24 mouse cellular contexts compared by ENCODE assay signal in genomic region chr16:69515122-69515521, GRCm38 (mm10).
"Had no signal": no experiment of that assay in that cellular context is flagged by ENCODE, and none has a peak within 500 bp of the region (broad histone marks: within the 10 kb centered on the region; RNA-seq: fewer than 3 reads in every experiment).

No protein-coding gene starts in this region.

- H3K27me3 ChIP-seq: embryonic facial prominence, embryonic 12.5 days; embryonic facial prominence, embryonic 13.5 days; embryonic facial prominence, embryonic 15.5 days; forebrain, embryonic 12.5 days; forebrain, embryonic 13.5 days; forebrain, embryonic 15.5 days had no signal

- H3K27ac ChIP-seq: embryonic facial prominence, embryonic 10.5 days; embryonic facial prominence, embryonic 12.5 days; embryonic facial prominence, embryonic 13.5 days; embryonic facial prominence, embryonic 15.5 days; forebrain, embryonic 10.5 days; forebrain, embryonic 12.5 days; forebrain, embryonic 13.5 days; forebrain, embryonic 15.5 days; gastrocnemius, adult 2 months; heart, adult 2 months; heart, embryonic 10.5 days had no signal

- H3K36me3 ChIP-seq: embryonic facial prominence, embryonic 10.5 days; embryonic facial prominence, embryonic 12.5 days; embryonic facial prominence, embryonic 13.5 days; embryonic facial prominence, embryonic 15.5 days; forebrain, embryonic 10.5 days; forebrain, embryonic 12.5 days; forebrain, embryonic 15.5 days; heart, embryonic 10.5 days had no signal

- DNase-seq: cerebellum, adult 9-11 months; cerebellum, postnatal 10 days; cerebellum, postnatal 14 days; cerebellum, postnatal 25 days; embryo, embryonic 11 days; forebrain, postnatal 0 days; gastrocnemius, adult 2 months; gastrocnemius, postnatal 10 days; gastrocnemius, postnatal 14 days; gastrocnemius, postnatal 25 days; gastrocnemius, postnatal 36 days; heart, adult 11 months; heart, adult 18-20 months; heart, adult 2 months had no signal

- H3K4me3 ChIP-seq: embryonic facial prominence, embryonic 10.5 days; embryonic facial prominence, embryonic 12.5 days; embryonic facial prominence, embryonic 13.5 days; embryonic facial prominence, embryonic 15.5 days; erythroblast, embryonic 14.5 days; forebrain, embryonic 10.5 days; forebrain, embryonic 12.5 days; forebrain, embryonic 13.5 days; forebrain, embryonic 15.5 days; gastrocnemius, adult 2 months; heart, adult 2 months; heart, embryonic 10.5 days had no signal

- H3K9ac ChIP-seq: embryonic facial prominence, embryonic 12.5 days; embryonic facial prominence, embryonic 13.5 days; embryonic facial prominence, embryonic 15.5 days; forebrain, embryonic 12.5 days; forebrain, embryonic 13.5 days; forebrain, embryonic 15.5 days; forebrain, postnatal 0 days had no signal

- H3K4me1 ChIP-seq: embryonic facial prominence, embryonic 10.5 days; embryonic facial prominence, embryonic 12.5 days; embryonic facial prominence, embryonic 13.5 days; embryonic facial prominence, embryonic 15.5 days; forebrain, embryonic 10.5 days; forebrain, embryonic 12.5 days; forebrain, embryonic 13.5 days; forebrain, embryonic 15.5 days; heart, embryonic 10.5 days had no signal

- H3K9me3 ChIP-seq: embryonic facial prominence, embryonic 10.5 days; embryonic facial prominence, embryonic 12.5 days; embryonic facial prominence, embryonic 13.5 days; embryonic facial prominence, embryonic 15.5 days; forebrain, embryonic 10.5 days; forebrain, embryonic 12.5 days; forebrain, embryonic 13.5 days; forebrain, embryonic 15.5 days; heart, embryonic 10.5 days had no signal
